Mouse (Mus musculus) G1E (cell line): ENCODE data around the gene Srxn1. TPM values are rescaled to one million over a fixed set of nuclear protein-coding genes. Genes with fewer than 3 reads are reported as not detected.

Experiments
- ATAC-seq: 2 replicates; pipeline ENCODE4 v1.8.0; 2016; ENCODE audit warnings: mild to moderate bottlenecking; ENCODE audit not compliant: insufficient number of reproducible peaks, poor library complexity, low FRiP score, severe bottlenecking; ENCODE audit errors: extremely low read depth
- DNase-seq: peaks from one replicate; pipeline ENCODE4 v3.0.0; 2012; ENCODE audit warnings: low spot score
- H3K27me3 ChIP-seq: 2 replicates; pipeline ENCODE4 v1.6.1; 2012; ENCODE audit warnings: mild to moderate bottlenecking, low read length, inconsistent platforms; ENCODE audit not compliant: insufficient read depth
- H3K36me3 ChIP-seq: replicated peaks from 2 replicates; pipeline ENCODE3; 2012; ENCODE audit warnings: mild to moderate bottlenecking, inconsistent platforms
- H3K4me1 ChIP-seq: 2 replicates; pipeline ENCODE4 v1.6.1; 2012; ENCODE audit warnings: low read depth, low read length, inconsistent platforms, mixed read lengths; ENCODE audit not compliant: insufficient read depth
- H3K4me3 ChIP-seq: 2 replicates; pipeline ENCODE4 v1.5.1; 2012; ENCODE audit warnings: low read depth, mild to moderate bottlenecking, inconsistent platforms, low read length, moderate library complexity, mixed read lengths
- H3K9me3 ChIP-seq: replicated peaks from 2 replicates; pipeline ENCODE4 v1.6.1; 2012; ENCODE audit warnings: inconsistent platforms
- CTCF ChIP-seq: IDR thresholded peaks from 2 replicates; pipeline ENCODE4 v1.5.1; 2012; ENCODE audit warnings: low read depth, low read length, inconsistent platforms, mixed read lengths
- GATA1 ChIP-seq: IDR thresholded peaks from 2 replicates; pipeline ENCODE4 v1.6.1; 2012; ENCODE audit warnings: borderline replicate concordance, low read length, inconsistent platforms, mixed read lengths
- GATA2 ChIP-seq: IDR thresholded peaks from 2 replicates; pipeline ENCODE4 v1.6.1; 2012; ENCODE audit warnings: low read depth, low read length, inconsistent platforms, borderline replicate concordance
- POLR2AphosphoS5 ChIP-seq: IDR thresholded peaks from 2 replicates; pipeline ENCODE4 v1.6.1; 2012; ENCODE audit warnings: low read depth, low read length, inconsistent platforms; ENCODE audit not compliant: insufficient replicate concordance
- TAL1 ChIP-seq: conservative IDR thresholded peaks from 2 replicates; pipeline ENCODE4 v1.6.1; 2012; ENCODE audit warnings: low read depth, low read length, inconsistent platforms, mixed read lengths
- polyA plus RNA-seq: library from polyadenylated mRNA; stranded (reverse); fragments of >175 nt; gene quantifications from 2 replicates; pipeline ENCODE4 v1.2.3, GENCODE M21; 2012
- total RNA-seq, 2 experiments: library from RNA; stranded (forward) in 1 of 2; stranded (reverse) in 1 of 2; fragments of 200-1000 nt in 1 of 2; fragments of >200 nt in 1 of 2; fragmentation: Nextera tagmentation in 1 of 2; gene quantifications; 2 replicates each; pipeline ENCODE4 v1.2.3; 2014 to 2017

Srxn1 gene
- total and polyA plus RNA-seq, 3 experiments = 2.9 to 17.8 (median 4.0) TPM

DNA sequence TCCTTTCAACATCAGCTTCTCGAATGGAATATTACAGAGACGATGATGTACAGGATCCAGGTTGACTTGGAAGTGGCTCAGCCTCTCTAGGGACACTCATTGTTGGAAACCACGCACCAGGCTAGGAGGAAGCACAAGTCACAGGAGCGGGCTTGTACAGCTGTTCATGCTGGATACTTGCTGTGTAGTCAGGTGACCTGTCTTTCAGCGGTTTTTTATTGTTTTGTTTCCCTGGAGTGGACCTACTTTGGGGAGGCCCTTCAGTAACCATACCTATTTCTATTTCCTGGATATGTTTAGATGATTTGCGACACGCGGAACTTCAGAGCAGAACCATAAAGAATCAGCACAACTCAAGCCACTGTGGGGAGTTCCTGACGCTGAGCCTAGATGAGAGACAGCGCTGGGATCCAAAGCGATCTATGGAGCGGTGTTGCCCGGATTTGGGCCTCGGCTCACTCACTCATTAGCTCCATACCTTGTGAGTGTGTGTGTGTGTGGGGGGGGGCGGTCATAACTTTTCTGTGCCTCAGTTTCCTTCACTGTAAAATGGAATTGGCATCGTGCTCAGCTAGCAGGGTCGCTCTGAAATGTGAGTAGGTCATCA, 502 bp upstream of the Srxn1 start:
- H3K36me3 ChIP-seq = peaks cover 11% of the 10 kb centered on the region
- ATAC-seq (no peak), DNase-seq (no peak)
- peaks cover 25% of the 10 kb centered on the region for H3K27me3 ChIP-seq
- peak overlapping the region; percentile 68; the same call in 1 of the 2 replicates for H3K4me3 ChIP-seq
- no peak for TF ChIP-seq GATA1
- no peak for TF ChIP-seq POLR2AphosphoS5
- peaks cover 8% of the 10 kb centered on the region for H3K4me1 ChIP-seq
- no peaks in the 10 kb centered on the region for H3K9me3 ChIP-seq

DNA sequence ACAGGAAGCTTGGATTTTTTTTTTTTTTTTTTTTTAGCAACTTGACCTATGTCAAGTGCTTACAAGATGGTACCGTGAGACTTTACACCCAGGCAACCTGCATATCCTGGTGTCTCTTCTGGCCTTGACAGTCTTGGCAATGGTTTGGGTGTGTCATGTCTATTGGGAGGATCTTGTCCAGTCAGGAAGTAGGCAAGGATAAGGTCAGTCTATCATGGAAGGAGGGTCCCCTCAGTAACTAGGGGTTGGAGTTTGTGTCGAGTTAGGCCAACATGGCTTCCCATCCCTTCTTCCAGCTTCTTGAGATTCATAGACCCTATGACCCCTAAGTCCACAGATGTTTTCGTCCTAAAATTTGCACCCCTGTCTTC, 894 bp downstream of the Srxn1 start:
- DNase-seq (no peak), ATAC-seq (no peak)
- peaks cover 11% of the 10 kb centered on the region for H3K36me3 ChIP-seq
- no peak overlapping the region for H3K4me3 ChIP-seq
- TF ChIP-seq GATA1 = no peak
- TF ChIP-seq TAL1 = no peak
- TF ChIP-seq GATA2 = no peak
- TF ChIP-seq POLR2AphosphoS5 = no peak
- no peak for TF ChIP-seq CTCF
- peaks cover 8% of the 10 kb centered on the region for H3K4me1 ChIP-seq
- H3K9me3 ChIP-seq = no peaks in the 10 kb centered on the region
- H3K27me3 ChIP-seq = peaks cover 25% of the 10 kb centered on the region

- no peak for ATAC-seq
- Histone ChIP-seq H3K27me3 (peaks cover 23% of the 10 kb centered on the region), H3K4me1 (peaks cover 8% of the 10 kb centered on the region), H3K36me3 (peaks cover 11% of the 10 kb centered on the region), H3K9me3 (no peaks in the 10 kb centered on the region), H3K4me3 (no peak overlapping the region)
- no peak for DNase-seq
- no peak for TF ChIP-seq GATA1
- no peak for TF ChIP-seq POLR2AphosphoS5
- no peak for TF ChIP-seq CTCF
- TF ChIP-seq TAL1 = no peak
- no peak for TF ChIP-seq GATA2
Observed at GRCm38 (mm10) chr2:152106597-152106996, 1.3 kb downstream of the Srxn1 start.

GRCm38 (mm10) chr2:152108702-152109101, 3.4 kb downstream of the Srxn1 start:
- H3K36me3 ChIP-seq = peaks cover 11% of the 10 kb centered on the region
- H3K9me3 ChIP-seq = no peaks in the 10 kb centered on the region
- no peak for ATAC-seq
- no peak for TF ChIP-seq GATA2
- no peak for TF ChIP-seq GATA1
- no peak for TF ChIP-seq POLR2AphosphoS5
- no peak for TF ChIP-seq CTCF
- no peak for TF ChIP-seq TAL1
- H3K27me3 ChIP-seq = peaks cover 19% of the 10 kb centered on the region
- peaks cover 8% of the 10 kb centered on the region for H3K4me1 ChIP-seq
- DNase-seq = no peak
- H3K4me3 ChIP-seq = no peak overlapping the region

DNA sequence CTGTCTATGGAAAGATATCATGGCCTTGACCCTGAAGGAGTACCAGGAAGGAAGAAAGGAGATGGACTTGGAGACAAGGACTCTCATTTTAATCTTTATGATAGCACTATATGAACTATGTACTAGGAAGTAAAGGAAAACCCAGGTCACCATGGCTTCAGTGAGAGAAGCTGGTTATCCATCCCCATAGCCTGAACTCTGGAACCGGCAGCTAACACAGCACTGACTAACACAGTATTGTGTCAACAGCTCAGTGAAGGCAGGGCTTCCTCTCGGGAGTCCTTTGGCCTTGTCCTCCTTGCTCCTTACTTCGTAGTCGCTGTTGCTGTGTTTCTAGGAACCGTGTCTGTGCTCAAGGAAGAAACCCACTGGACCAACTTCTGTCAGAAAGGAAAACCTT, 4.1 kb downstream of the Srxn1 start:
- Histone ChIP-seq H3K9me3 (no peaks in the 10 kb centered on the region), H3K4me1 (peaks cover 8% of the 10 kb centered on the region), H3K36me3 (peaks cover 11% of the 10 kb centered on the region), H3K27me3 (peaks cover 22% of the 10 kb centered on the region), H3K4me3 (no peak overlapping the region)
- no peak for ATAC-seq
- no peak for DNase-seq
- TF ChIP-seq POLR2AphosphoS5 (no peak), GATA2 (no peak), GATA1 (no peak), TAL1 (no peak), CTCF (no peak)

- Histone ChIP-seq H3K9me3 (no peaks in the 10 kb centered on the region), H3K27me3 (peaks cover 6% of the 10 kb centered on the region; the same call in 1 of the 2 replicates), H3K36me3 (peaks cover 11% of the 10 kb centered on the region), H3K4me1 (no peaks in the 10 kb centered on the region), H3K4me3 (no peak overlapping the region)
- DNase-seq = no peak
- ATAC-seq = no peak
- TF ChIP-seq GATA1 (no peak), POLR2AphosphoS5 (no peak), CTCF (no peak), TAL1 (no peak), GATA2 (no peak)
Observed at GRCm38 (mm10) chr2:152111311-152111710, 6.0 kb downstream of the Srxn1 start.
